Mouse (Mus musculus): ENCODE results near the gene Msl1.

The Msl1 gene

DNA sequence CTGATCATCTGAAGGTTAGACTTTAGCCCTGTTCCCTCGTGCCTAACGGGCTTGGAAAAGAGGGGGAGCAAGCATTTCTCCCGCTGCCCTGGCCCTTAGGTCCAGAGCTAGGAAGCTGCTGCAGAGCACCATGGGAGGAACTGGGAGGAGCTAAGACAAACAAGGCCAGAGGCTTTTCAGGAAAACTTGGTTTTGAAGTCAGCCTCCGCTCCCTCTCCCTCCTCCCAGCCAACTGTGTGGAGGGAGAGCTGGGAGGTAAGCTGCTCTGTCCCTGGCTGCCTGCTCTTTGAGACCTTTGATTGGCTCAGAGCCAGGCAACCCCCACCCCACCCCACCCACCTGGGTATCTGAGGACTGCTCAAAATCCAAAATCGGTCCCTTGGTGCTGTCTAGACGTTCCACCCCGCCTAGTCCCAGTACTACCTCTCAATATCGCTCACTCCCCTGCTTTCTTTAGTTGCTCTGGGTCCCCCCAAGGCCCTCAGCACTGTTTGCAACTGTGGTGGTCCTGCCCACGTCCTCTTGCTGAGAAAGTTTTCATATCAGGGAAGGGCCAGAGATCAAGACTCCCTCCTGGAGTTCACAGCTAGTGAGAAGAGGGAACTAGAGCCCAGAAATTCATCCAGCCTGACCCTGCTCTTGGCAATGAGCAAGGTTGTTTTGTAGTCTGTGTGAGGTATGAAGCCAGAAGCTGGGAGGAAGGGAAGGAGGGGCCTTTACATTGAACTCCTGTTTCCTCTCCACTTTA lies 18.3 kb upstream of the Msl1 start:
- peak; percentile 84 to 91 for DNase-seq

DNA sequence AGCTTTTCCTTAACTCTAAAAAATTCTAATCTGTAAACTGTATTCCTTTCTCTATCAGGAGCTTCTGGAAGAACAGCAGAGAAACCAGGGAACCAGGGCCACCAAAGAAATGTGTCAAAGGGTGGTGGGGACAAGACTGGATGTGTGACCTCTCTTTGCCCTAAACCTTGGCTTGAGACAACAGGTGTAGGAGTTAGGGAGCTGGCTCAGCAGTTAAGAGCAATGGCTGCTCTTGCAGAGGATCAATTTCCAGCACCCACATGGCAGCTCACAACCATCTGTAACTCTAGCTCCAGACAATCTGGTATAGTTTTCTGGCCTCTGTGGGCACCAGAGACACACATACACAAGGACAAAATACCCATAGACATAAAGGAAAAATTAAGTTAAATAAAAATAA lies 17.4 kb upstream of the Msl1 start:
- no peak for DNase-seq

DNA sequence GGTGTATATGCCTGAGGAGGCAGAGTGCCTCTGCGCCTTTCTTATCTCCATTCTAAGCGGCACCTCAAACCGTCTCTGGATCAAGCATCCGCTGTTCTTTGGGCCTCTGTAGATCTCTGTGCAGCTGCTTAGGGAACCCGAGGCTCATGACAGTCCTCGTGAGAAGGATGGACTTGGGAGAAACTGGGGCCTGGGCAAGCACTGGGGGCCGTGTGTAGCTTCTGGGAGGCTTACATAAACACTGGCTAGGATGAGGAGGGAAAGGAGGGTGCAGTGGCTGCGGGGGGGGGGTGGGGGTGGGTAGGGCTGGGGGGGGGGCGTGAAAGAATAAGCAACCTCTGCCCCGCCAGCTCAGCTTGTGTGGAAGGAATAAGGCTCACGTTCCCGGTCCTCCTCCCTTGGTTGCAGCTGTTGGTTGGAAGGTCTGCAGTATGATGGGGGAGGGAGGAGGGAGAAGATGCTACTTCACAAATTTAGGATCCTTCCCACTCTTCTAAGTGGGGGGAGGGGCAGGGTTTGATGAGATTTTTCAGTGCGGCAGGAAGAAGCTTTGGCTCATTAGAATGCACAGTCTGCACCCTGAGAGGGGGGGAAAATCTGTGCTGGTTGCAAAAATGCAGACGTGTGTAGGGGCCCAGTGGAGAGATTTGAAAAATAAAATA lies 13.3 kb upstream of the Msl1 start:
- DNase-seq: peak in 1 of 2 experiments; percentile 60

DNA sequence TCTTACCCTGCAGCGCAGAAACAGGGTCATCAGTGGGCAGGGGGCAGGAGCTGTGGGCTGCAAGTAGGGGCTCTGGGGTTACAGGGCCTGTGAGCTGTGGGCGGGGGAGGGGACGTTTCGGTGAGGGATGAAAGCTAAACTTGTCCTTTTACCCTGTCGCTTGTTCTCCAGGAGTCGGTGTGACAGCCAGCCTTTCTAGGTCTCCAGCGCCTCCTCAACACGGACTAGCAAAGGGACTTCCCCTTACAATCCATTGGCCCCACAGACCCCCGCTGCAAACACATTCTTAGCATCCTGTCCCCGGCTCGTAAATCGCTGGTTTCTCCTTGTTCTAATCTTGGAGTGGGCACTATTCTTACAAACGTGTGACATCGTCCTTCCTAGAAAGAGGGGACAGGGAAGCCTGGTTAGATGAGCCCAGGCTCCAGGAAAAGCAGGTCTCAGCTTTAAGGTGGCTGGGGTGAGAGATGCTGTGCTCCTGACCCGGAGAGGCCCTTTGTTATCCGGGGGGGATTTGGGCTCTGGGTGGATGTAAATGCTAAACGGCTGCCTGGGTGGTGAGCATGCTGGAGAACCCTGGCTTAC lies 12.6 kb upstream of the Msl1 start:
- DNase-seq: peak in 1 of 2 experiments; percentile 60

DNA sequence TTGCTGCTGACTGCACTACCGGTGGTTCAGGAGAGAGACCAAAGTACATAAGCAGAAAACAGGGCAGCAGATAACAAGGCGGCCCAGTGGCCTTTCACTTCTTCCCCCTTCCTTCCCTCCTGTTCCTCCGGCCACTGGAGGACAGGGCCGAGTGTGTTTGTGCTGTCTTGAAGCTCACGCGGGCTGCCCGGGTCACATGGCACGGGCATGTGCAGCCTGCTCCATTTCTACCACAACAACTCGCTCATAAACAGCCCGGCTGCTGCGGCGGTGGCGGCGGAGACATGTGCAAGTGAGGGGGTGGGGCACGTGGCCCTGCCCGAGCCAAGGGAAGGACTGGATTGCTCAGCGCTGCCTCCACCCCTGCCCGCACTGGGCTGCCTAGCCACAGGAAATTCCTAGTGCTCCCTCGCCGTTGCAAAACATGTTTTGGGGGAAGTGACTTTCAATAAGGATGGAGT lies 12.1 kb upstream of the Msl1 start:
- peak; percentile 99 to 100 for DNase-seq

DNA sequence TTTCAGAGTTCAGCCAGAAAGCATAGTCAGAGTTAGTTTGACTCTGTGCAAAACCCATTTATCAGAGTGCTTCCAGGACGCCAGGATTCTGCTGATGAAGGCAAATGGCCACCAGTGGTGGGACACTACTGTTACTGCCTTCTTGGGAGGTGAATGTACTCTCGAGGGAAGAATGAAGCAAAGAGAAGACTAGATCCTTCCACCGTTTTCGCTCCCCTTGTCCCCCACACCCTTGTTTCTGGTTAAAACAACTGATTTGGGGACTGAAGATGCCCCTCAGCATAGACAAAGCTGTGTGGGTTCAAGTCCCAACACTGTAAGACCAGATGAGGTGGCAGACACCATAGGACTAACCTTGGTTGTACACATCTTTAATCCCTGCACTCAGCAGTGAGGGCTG lies 11.2 kb upstream of the Msl1 start:
- DNase-seq: no peak

DNA sequence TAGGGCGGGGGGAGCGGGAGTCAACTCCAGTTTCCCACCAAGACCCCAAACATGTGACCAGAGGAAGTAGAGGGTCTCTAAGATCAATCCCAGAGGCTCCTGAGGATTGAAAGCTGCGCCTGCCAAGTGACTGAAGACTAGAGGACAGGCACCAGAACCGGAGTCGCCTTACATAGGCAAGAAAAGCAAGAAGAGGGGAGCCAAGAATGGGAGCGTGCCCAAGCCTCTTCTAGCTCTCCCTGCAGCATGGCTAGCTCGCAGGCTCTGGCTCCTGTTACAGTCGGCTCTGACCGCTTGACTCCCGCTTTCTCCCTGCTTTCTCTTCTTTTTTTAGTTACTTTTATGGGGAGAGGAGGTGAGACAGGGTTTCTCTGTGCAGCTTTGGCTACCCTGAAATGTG lies 10.1 kb upstream of the Msl1 start:
- peak in 1 of 2 experiments; percentile 33 for DNase-seq

DNA sequence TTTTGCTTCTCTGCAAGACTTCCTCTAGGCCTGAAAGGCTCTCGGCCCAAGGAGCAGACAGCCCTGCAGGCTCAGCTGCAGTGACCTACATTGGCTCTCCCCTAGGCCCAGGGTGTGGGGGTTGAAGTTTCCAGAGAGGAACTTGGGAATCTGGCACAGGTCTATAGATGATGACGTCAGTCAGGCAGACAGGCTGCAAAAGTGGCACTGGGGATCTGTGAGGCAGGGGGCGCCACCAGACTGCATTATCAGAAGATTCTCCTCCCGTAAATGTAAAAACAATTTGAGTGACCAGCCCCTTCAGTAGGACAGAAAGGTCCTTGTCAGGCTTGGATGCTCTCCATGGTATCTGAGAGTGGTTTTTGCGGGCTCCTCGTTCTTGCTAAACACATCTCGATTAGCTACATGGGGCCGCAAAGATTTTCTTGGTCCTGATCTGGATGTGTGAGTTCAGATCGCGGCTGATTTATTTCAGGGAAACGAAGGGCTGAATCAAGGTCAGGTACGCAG lies 9.5 kb upstream of the Msl1 start:
- DNase-seq: peak; percentile 83 to 87

DNA sequence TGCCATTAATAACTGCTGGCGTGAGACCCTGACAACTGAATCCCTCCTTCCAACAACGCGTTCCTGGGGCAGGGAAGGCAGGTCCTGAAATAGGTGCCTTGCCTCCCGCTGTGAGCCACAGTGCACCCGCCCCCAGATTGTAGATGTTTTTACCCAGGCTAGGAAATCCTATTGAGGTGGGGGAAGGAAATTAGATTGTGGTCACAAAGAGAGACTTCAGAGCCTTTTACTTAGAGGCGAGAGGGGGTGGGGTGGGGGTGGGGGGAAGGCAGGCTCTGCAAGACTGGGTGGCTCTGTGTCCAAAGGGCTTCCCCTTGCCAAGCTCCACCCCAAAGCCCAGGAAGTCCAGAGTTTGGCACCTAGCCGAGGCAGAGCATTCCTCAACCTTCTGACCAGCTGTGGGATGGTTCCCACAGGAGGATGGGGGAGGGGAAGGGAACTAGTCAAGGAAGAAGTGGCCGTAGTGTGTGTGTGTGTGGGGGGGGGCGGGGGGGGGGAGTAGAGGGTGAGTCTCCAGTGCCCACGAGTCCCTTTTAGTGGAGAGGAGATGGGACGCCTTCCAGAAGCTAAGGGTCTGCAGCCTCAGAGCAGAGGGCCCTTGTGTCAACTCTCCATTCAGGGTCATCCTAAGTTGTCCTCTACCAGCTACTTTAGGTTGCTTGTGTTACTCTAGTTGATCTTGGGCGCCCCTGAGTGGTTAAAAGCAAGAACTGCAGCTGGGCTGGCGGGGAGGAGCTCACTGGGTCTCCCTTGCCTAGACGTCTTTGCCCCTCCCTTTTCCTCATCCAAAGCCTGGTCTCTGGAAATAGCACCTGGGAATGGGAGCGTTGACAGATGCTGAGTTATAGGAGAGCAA lies 8.7 kb upstream of the Msl1 start:
- DNase-seq: peak; percentile 98 to 99

DNA sequence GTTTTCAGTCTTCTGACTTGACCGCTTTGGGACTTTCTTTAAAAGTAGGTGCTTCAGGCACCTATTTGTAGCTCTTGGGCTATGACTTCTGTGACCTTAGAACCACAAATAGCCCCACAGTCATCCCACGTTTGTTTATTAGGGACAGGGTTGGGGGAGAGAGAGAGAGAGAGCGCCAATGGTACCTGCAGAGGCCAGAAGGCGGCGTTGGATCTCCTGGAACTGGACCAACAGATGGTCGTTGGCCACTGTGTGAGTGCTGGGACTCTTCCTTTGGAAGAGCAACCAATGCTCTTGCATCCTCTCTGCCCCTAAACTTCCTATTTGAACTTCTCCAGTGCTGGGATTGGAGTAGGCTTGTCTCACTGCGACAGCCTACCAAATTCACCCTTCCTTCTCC lies 8.1 kb upstream of the Msl1 start:
- peak in 1 of 2 experiments; percentile 39 for DNase-seq

DNA sequence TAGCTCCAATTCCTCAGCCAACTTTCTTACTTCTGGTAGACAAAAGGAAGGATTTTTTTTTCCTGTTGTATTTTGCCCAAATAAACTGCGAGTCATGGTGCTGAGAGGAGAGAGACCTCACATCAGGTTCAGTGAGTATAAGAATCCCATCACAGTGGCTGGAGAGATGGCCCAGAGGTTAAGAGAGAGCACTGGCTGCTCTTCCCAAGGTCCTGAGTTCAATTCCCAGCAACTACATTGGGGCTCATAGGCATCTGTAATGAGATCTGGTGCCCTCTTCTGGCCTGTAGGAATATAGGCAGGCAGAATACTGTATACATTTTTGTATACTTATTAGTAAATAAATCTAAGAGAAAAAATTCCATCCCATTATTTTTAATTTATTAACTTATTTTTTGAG lies 7.6 kb upstream of the Msl1 start:
- DNase-seq: no peak

DNA sequence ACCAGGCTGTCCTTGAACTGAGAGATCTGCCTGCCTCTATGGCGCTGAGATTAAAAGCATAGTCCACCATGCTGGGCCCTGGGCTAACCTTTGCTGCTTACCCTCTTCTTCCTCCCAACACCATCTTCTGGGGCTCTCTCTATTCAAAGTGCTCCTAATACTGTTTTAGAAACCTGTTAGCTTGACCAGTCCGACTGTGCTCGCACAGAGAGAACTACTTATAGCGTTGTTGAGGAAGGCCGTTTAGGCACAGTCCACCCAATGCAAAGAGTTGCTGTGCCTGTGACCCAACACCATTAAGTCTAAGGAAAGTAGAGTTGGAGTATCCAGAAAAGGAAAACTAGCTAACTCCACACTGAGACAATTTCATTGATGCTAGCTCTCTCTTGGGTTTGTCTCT lies 7.2 kb upstream of the Msl1 start:
- no peak for DNase-seq

DNA sequence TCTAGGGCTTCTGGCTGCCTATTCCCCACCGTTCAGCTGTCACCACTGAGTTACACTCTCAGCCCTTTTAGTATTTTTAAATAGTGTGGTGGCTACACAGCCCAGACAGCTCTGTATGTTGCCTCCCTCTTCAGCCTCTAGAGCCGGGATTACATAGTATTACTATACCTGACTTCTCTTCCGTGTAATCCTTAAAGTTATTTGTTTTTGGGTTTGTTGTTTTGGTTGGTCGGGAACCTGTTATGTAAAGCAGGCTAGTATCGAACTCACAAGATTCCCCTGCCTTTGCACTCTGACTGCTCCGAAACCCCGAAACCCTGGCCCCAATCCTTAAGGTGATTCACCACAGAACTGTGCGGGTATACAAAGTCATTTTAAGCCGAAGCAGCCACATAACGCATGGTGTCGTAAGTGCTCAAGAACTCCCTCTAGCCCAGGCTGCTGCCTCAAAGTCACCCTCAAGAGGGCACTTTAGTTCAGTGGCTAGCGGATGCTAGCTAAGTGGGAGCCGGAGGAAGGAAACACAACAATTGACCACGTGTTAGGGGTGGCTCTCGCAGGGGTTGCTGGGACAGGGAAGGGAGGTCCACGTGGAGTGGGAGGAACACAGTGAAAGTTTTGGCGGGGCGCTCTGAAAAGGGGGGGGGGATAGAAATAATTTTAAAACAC lies 6.6 kb upstream of the Msl1 start:
- peak; percentile 92 to 96 for DNase-seq

DNA sequence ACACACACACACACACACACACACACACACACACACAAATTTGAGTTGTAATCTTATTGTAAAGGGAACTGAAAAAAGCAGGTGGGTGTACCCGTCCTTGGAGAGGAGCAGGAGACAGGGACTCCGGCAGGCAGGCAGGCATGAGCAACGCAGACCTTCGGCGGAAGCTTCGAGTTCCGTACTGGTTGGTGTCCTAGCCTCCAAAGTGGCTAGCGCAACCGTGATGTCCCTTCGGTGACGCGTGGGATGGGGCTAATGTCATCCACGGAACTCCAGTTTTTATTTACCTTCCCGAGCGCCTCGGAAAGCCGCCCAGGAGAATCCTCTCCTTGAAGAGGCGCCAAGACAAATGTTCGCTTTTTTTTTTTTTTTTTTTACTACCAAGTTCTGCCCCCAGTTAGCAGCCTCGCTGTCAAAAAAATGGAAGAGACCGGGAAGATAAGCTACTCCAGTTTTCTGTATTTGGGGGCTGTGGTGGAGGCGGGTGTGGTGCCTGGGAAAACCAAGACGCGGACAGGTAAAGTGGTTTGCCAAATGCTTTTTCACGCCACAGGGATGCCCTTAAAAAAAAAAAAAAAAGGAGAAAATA lies 6.0 kb upstream of the Msl1 start:
- DNase-seq: no peak

DNA sequence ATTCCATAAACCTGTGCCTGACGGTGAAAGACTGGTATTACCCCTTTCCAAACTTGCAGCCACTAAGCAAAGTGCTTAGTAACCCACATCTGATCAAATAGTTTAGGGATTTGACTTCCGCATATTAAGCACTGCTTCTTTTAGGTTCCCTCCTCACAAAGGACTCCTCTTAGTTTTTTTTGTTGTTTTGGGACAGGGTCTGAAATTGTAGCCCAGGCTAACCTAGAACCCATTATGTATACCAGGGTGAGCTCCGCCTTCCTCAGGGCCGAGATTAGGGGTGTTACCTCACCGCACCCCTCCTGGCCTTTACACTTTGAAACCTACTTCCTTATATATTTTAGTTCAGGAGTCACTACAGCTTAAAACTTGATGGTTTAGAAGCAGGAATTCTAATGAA lies 5.5 kb upstream of the Msl1 start:
- DNase-seq: no peak

DNA sequence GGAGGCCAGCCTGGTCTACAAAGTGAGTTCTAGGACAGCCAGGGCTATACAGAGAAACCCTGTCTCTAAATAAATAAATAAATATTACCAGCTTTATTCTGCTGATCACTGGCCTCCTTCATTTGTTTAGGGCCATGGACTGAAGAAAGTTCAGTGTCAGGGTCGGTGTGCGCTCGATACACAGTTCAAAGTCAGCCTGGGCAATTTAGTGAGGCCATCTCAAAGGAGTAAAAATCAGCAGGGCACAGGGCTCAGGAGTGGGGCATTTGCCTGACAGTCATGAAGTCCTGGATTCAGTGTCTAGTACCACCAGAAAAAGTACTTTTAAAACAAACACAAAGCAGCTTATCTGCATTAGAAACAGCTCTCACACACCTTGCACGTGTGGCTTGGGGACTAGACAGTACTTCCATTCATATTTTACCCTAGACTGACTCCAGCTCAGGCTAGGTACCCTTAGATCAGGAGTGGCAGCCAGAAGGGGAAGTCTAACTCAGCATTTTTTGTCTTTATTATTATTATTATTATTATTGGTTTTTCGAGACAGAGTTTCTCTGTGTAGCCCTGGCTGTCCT lies 4.6 kb upstream of the Msl1 start:
- no peak for DNase-seq

DNA sequence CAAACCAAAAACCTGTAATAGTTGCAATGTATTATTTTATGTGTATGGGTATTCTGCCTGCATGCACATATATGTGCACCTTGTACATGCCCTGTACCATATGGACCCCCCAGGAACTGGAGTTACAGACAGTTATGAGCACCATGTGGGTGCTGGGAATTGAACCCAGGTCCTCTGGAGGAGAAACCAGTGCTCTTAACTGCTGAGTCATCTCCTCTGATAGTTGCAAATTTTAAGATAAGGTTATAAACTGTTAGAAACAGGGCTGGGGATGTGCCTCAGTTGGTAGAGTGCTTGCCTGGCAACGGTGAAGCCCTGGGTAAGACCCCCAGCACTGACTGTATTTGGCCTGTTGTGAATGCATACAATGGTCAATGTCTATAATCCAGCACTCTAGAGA lies 3.9 kb upstream of the Msl1 start:
- no peak for DNase-seq

DNA sequence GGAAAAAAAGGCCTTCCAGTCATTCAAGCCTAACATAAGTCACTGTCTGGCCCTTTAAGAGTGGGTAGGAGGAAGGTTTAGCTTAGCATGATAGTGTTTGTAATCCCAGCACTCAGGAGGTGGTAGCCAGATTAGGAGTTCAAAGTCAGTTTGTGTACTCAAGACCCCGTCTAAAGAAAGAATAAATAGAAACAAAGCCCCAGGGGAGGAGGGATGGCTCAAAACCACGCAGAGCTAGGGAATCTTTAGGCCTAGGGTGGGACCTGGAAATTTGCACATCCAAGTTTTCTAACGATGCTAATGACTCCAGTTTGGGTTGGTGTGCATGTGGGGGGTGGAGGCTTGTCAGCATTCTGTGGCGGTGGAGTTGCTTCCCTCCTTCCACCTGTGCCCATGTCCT lies 3.2 kb upstream of the Msl1 start:
- DNase-seq: no peak

DNA sequence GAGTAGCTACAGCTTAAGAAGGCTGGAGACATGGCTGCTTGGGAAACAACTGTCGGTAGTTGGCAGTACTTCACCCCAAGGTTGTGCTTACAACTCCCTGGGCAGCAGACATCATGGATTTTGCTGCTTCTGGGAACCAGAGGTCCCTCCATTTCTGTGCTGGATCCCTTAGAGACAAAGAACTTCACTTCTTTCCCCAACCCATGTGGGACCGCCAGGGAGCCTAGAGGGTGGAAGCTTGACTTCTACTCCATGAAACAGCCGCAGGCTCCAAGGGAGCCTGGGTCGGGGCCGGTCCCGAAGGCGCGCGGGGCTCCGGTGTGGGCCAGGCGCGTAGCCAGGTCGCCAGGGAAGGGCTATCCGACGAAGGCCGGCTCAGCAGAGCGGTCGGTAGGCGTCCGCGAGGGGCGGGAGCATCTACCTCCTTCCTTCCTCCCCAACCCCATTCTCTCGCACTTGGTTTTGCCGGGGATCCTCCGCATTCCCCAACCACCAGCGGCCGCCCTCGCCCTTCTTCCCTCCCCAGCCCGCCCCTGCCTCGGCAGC lies 774 bp upstream of the Msl1 start:
- DNase-seq: peak; percentile 84 to 86

DNA sequence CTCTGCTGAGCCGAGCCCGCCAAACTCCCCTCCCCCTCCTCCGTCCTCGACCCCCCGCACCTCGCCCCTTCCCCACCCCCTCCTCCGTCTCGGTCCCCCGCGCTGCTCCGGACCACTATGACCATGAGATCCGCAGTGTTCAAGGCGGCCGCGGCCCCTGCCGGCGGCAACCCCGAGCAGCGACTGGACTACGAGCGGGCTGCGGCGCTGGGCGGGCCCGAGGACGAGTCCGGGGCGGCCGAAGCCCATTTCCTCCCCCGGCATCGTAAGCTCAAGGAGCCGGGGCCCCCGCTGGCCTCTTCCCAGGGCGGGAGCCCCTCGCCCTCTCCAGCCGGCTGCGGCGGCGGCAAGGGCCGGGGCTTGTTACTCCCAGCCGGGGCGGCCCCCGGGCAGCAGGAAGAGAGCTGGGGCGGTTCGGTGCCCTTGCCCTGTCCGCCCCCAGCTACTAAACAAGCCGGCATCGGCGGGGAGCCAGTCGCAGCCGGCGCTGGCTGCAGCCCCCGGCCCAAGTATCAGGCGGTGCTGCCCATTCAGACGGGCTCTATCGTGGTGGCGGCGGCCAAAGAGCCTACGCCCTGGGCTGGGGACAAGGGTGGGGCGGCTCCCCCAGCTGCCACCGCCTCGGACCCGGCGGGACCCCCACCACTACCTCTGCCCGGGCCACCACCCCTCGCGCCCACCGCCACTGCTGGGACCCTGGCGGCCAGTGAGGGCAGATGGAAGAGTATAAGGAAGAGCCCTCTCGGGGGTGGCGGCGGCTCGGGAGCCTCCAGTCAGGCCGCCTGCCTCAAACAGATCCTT lies 598 bp downstream of the Msl1 start:
- DNase-seq: peak in 1 of 2 experiments; percentile 74

Measured in kidney, postnatal 36 days (tissue).